Mouse (Mus musculus) retina, postnatal 1 day (tissue): ENCODE measurements around the gene Tgfbr3.
"Not testable (repeated sequence)": the region's sequence is repeated elsewhere in the genome, so short reads cannot be mapped to it uniquely, and the experiment has no call there.

Experiments used
- DNase-seq: peaks from one replicate; pipeline ENCODE4 v3.0.0-alpha.2; 2012

The Tgfbr3 gene

DNA sequence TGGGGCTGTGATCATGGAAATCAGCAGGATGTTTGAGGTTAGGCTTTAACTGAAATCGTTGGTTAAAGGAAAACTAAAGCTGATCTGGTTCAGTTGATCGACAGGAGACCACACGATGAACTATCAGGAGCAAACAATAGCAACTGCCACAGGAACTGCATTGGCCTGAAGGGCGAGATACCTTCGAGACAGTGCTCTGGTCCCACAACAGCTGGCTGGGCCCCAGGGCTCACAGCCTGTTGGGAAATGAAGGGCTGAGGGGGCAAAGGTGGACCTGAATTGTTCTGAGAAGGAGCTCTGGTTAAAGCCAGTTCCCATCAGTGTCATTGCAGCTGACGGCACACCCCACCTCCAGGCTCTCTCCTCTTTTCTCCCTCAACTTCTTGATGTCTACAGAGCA, 52.5 kb downstream of the Tgfbr3 start:
- no peak for DNase-seq

DNA sequence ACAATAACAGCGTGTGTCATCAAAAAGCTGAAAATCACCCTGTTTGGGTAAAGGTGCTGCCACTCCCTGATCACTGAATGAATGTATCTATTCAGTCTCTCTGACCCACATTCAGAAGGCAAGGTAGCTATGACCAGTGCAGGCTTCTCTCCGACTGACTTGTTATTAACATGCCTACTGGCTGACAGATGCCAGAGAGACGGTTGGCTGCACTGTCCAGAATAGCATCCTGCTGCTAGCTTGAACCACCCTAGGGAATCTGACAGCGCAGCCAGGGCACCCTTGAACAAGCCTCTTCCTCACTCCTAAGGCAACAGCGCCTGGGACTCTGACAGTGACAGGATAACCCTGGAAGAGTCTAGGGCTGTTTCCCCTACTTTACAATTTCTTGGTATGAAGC, 53.4 kb downstream of the Tgfbr3 start:
- peak; percentile 35 for DNase-seq

DNA sequence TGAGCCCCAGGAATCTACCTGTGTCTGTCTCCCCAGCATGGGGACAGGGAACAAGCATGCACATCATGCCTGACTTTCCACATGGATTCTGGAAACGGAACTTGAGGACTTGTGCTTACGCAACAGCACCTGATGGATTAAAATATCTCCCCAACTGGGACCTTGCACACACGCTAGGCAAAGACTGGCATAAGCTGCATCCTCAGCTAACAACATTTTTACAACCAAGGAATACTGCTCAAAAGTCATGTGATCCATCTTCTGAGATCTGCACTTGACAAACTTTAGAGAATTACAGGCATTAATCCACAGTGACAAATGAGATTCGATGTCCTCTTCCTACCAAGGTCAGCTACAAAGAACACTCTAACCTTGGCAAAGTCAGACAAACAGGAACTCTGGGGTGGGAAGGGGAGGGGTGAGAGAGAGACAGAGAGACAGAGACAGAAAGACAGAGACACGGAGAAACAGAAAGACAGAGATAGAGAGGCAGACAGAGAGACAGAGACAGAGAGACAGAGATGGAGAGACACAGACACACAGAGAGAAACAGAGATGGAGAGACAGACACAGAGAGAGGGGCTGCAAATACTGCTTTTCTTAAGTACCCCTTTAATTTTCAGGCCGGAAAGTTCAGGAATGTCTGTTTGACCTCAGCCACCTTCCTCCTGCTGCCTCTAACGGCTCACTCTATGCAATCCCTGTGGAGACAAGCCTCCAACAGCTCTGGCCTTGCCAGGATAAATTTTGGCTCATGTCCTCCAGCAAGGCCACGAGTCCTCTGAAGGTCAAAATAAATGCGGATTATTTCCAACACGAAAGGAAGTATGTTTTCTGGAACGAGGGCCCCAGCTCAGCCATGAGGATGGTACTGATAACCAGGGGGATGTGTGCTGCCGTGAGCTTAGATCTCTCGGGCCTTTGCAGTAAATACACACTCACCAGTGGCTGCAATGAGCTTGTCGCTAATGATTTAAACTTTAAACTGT, 55.8 kb downstream of the Tgfbr3 start:
- no peak for DNase-seq

DNA sequence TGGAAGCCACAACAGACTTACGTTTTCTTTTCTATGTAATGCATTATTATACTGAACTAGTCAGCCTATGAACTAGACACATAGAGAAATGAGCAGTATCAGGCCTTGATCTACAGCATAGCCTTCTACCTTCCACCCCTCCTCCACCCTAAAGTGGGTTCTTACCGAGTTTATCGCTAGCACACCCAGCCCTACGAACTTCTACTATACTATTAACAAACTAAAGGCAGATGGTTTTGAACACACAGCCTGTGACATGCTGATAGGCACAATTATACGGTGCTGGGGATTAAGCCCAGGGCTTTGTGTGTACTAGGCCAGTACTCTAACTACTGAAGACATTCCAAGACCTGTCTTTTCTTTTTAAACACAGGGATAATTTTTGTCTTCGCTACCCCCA, 59.2 kb downstream of the Tgfbr3 start:
- no peak for DNase-seq

DNA sequence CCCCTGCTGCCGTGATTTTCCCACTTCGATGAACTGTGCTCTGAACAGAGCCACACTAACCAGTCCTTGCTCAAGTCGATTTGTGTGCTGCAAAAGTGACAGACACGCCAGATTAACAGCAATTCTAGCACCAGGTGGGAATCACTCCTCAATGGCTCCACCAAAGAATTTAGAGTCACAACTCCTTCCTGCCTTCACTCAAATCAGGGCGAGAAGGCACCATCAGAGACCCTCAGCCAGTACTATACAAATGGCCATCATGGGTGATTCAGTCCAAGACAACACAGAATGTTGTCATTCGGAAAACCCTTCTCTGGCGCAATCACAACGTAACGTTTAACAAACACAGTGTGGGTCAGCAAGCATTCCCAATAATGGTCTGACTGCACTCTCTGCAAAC, 60.4 kb downstream of the Tgfbr3 start:
- DNase-seq, result no peak

DNA sequence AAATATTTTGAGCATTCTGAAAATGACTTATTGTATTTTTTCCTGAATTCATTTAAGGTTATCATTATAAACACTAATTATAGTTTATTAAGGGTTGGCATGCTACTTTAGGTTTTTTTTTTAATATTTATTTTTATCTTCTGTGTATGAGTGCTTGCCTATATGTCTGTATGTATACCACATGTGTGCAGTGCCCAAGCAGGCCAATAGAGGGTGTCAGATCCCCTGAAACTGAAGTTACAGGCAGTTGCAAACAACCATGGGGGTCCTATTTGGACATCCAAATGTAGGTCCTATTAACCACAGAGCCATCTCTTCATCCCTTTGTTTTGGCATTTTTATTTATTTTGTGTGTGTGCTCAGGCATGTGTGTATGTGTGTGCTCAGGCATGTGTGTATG, 61.8 kb downstream of the Tgfbr3 start:
- DNase-seq, result no peak

DNA sequence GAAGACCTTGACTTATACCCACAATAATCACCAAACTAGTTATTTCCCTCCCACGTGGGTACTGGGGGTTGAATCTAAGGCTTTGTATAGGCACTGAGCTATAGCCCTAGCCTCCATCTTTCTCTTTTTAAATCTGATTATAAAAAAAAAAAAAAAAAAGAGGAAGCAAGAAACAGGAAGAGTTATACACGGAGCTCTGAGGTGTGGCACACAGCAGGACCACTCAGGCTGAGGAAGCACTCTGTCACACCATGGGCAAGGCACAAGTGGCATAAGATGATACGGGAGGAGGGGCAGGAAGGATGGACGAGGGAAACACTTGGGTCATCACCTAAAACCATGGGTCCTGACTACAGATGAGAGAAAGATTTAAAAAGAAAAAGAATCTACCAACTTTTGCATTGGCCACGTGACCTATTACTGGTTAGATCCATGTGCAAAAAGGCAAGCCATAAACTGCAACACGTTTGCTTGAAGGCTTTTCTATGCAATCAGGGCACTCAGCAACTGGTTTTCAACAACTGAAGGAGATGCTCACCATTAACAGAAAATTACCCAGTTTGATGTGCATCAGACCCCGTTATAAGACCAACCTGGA, 64.5 kb downstream of the Tgfbr3 start:
- no peak for DNase-seq

DNA sequence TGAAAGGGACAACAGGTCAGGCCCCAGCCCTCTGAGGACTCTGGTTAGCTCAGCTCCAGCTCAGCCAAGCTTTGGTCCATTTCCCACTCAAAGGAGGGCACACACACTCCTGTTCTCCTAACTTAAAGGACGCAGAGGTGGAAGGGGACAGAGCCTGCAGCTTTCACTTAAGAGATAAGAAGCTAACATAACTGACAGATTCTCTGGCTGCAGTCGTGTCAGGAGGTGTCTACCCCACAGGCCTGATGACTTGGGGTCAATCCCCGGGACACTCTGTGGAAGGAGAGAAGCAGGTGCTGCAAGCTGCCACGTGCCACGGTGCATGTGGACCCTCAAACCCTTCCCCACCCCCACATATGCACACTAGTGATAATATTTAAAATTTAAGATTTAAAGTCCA, 65.3 kb downstream of the Tgfbr3 start:
- no peak for DNase-seq

DNA sequence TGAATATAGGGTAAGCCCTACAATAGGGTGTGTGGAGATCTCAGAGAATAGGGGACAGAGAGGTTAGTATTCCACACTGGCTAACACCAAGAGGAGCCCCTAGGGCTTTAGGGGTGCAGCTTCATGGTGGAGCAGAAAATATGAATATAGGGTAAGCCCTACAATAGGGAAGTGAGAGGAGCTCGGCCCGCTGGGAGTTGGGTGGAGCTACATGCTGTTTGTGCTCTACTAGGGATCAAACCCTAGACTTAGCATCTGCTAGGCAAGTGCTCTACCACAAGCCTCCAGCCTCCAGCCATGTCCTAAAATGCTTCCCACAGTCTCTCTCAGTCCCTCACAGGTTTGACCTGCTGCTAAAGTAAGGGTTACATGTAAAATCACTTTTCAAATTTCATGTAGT, 65.9 kb downstream of the Tgfbr3 start:
- DNase-seq, result not testable (repeated sequence)

DNA sequence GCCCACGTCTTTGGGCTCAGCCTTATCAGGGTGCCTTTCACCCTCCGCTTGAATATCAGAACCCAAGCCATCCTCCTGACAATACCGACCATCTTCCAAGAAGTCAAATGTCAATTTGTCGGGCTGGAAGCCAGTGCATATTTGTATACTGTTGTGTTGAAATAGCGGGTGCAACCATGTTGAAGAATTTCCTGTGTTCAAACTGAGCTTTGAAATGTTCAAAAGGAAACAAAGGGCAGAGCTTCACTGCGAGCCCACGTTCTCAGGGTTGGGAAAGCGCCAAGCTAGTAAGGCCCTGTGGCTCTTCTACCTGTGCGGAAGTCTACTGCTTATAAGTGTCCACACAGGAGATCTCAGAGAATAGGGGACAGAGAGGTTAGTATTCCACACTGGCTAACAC, 66.4 kb downstream of the Tgfbr3 start:
- DNase-seq, result no peak

DNA sequence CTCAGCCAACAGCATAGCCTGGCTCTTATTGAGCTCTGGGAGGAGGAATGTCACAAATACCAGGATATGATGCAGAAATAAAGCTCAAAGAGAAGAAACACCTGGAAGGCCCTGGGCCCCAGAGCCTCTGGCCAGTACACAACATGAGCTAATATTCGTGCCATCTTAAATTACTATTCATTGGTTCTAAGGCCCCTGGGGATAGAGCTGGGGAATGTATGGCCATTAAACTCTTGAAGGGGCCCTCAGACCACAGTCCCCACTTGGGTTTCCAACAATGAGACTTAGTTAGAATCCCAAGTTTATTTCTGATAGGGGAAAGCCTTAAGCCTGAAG, 66.8 kb downstream of the Tgfbr3 start:
- DNase-seq, result no peak

DNA sequence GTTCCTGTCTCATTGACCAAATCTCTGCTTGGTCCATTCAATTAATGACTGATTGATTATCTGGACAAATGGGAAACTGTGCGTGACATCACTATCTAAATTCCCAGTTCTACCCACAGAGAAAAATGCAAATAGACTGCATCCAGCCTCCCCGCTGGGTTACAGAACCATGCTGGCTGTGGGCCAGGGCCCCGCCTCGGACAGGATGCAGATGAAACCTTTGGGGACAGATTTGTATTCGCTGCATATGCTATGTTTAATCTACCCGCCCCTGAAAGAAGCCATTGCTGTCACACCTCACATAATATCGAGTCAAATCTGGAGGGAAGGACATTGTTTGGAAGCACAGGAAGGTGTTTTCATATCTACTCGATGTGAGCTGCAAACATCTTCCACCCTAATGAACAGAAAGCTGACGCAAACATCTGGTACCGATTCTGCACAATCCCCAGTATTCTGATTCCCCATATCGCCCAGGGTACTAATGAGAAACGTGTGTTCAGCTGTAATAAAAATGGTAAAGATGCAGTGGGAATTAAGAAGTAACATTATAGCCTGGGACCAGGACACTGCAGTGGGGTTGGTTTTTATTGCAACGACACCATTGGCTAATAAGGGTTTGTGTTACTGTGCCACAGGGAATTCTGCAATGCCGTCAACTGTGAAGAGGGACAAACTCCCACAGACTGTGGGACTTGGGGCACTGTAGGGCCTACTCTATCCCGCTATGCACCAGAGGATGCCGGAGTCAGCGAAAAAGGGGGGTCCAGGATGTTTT, 67.3 kb downstream of the Tgfbr3 start:
- DNase-seq, result no peak

DNA sequence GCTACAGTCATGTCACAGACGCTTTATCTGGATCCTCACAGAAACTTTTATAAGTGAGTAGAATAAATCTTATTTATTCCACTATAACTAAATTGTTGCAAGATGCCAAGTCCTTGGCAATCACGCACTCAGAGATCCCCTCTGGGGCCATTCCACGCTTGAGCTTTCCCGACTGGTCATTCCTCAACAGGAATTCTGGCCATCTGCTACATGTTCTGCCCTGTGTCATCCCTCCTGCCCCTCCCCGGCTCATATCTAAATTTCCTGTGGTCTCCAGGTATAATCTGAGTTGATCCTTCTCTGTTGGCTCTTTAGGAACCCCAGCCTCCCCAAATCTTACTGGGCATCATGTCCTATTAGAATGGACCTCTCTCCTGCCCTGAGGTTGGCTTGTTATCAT, 68.5 kb downstream of the Tgfbr3 start:
- no peak for DNase-seq

DNA sequence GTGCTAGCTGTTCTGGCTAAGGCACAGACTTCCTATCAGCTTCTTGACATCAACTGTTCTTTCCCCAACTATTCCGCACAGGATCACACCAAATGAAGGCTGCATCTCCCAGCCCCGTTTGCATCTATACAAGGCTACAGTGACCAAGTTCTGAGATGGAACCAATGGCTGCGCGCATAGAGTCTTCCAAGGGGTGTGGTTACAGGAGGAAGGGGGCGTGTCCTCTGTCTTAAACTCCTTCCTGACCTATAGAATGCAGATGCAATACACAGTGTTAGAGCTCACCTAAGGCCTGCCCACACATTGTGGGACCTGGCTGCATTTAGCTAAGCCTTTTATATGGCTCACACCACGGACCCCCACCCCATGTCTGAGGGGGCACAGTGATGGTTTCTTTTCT, 69.5 kb downstream of the Tgfbr3 start:
- no peak for DNase-seq

DNA sequence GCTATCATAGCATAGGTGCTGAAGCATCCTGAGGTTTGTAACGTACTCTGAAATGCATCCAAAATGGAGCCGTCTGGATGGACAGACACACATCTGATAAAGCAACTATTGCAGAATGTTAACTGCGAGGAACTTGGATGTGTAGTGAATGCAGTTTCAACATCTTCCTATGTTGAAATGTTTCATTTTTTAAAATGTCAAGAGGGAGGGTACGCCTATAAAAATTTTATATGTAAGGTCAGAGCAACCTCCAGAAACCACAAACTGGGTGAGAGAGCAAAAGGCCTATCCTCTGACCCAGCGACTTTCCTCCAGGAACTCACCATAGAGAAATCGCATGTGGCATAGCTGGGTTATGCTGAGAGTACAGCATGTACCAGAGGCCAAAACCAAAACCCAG, 70.1 kb downstream of the Tgfbr3 start:
- DNase-seq, result no peak

DNA sequence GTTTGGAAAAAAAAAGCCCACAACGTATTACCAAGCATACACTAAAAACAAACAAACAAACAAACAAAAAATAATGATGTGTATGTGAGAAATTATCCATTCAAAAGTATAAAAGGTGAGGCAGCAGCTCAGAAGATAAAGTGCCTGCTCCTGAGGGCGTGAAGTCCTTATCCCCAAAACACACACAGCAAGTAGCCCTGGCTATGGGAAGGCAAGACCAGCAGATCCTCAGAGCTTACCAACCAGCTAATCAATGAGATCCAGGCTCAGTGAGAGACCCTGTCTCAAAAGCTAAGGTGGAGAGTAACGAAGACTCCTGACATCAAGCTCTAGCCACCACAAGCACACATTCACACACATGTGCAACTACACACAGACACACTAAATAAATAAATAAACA, 70.8 kb downstream of the Tgfbr3 start:
- no peak for DNase-seq

DNA sequence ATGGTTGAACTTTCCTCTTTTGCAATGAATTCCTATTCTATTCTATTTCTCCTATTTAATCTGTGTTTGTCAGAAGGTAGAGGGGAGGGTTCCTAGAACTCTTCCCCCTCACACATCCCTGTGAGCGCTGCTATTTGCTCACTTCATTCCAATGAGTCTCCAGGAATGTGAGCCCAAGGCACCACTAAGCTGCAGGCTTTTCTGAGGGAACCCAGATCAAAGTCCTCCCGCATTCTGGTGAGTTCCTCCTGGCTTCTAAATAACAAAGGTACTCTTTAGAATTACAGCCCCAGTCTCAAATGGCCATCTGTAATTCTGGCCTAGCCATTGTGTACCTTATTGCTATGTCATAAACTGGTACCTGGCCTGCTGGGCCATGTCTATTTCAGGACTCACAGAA, 72.3 kb downstream of the Tgfbr3 start:
- DNase-seq, result no peak

DNA sequence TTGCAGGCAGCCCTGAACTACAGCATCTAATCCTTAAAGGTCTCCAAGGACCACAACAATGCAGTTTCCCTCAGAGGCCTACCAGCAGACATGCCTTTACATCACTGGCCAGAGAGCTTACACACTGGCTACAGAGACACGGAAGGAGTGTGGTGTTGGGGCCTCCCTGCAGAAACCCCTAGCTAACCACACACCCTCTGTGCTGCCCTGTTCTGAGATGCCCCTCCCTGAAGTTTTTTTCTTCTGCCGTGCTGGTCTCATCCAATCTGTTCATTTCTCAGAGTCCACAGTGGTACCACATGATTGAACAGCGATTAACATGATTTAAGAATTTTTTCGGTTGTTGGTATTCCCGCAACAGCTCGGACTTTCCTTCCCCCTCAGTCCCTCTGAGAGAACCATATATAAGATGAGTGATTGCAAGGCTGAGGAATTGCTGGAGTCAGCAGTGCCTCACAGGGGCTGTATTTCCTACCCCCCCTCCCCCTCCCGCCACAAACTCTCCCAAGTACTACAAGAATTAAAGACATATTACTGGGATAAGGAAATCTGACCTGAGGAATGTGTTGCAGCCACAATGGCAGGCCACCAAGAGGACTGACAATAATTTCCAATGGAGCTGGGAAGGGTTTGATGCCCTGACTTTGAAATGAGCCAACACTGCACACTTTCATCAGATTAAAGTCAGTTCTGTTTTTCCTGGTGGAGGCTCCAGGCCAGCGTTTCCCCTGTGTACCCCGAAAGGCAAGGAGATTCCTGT, 75.9 kb downstream of the Tgfbr3 start:
- DNase-seq, result no peak

DNA sequence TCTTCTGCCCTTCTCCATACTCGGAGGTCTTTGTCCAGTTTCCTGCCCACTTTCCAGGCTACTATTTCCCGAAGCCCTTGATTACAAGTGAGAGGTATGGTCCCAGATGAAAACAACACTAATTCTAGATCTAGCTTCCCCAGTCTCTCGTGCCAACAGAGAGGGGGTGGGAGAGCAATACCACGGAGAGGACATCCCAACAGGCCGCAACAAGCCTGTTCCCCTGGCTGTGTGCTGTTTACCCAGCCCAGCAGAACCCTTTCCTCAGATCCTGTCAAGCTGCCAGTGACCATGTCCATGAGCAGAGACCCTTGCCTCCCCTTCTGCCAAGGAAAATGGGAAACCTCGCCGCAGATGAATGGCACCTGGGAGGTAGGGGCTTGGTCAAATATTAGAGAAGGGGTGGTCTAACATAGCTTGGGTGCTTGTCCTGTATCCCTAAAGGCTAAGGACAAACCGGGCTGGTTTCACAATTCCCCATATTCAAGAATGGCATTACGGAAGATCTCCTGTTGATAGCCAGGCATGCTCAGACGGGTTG, 77.5 kb downstream of the Tgfbr3 start:
- no peak for DNase-seq

DNA sequence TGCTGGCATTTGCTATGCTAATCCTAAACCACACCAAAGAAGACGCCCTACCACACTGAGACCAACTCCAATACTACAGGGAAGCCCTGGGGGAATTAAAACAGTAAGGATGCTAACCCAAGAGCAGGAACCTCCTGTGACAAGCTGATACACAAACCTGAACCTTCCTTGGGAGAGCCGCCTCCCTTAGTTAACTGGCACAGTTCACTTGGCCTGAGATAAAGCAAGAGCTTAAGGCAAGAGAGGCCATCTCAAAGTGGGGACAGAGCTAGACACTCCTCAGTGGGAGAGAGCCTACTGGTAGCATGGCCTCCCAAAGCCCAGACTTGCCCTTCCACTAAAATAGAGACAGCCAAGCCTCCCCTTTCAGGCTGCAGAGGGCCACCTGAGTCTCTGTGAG, 79.4 kb downstream of the Tgfbr3 start:
- DNase-seq, result no peak

DNA sequence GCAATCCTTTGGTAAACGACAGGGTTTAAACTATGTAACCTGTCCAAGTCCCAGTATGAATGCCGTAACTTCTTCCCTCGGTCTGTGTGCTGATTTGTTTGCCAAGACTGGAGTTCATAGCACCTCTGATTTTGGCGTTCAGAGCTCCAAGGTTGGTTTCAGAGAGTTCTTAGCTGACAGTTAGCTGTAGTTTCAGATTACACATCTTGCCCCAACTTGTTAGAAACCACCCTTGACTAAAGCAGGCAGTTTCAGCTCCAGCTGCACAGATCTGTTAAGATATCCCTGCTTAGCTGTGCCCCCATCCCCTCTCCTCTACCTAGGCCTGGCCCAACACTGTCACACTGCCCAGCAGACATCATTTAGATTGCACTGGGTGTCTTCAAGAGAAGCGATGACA, 81.5 kb downstream of the Tgfbr3 start:
- DNase-seq, result no peak

DNA sequence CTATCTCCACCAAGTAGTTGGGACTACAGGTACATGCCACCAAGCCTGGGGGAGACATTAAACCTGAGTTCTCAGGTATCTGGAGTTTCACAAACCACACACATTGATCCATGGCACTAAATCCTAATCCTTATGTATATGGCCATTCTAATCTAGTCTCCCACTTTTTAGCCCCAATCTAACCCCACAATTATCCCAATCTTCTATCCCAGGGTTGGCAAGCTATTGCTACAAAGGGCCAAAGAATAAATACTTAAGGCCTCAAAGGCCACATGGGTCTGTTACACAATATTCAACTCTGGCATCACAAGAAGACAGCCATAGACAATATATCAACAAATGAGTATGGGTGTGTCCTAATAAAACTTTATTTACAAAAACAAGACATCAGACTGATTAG, 85.1 kb downstream of the Tgfbr3 start:
- no peak for DNase-seq
